Mouse (Mus musculus) liver, adult 2 months (tissue): Measurements from ENCODE around the gene Shroom3. TPM values are rescaled to one million over a fixed set of nuclear protein-coding genes. Genes with fewer than 3 reads are reported as not detected.
A peak's percentile ranks its signal among the peaks of the same experiment; 100 is the strongest.

ENCODE experiments used
- DNase-seq: peaks from one replicate; pipeline ENCODE4 v3.0.0-alpha.2; 2011; ENCODE audit warnings: low read depth, low spot score; ENCODE audit errors: extremely low read depth
- H3K27ac ChIP-seq: fragments of 200-500 bp; replicated peaks from 2 replicates; pipeline ENCODE4 v1.5.1; 2012; ENCODE audit warnings: low read depth, mild to moderate bottlenecking, control low read depth, inconsistent platforms, low read length; ENCODE audit not compliant: insufficient read depth
- H3K27me3 ChIP-seq: fragments of 200-500 bp; 2 replicates; pipeline ENCODE4 v1.6.1; 2012; ENCODE audit warnings: mild to moderate bottlenecking, moderate library complexity, low read length, inconsistent platforms; ENCODE audit not compliant: control insufficient read depth, insufficient read depth
- H3K36me3 ChIP-seq: fragments of 200-500 bp; 2 replicates; pipeline ENCODE4 v1.6.1; 2012; ENCODE audit warnings: low read length, inconsistent platforms; ENCODE audit not compliant: control insufficient read depth, insufficient read depth
- H3K4me1 ChIP-seq: fragments of 200-500 bp; 2 replicates; pipeline ENCODE4 v1.6.1; 2011; ENCODE audit warnings: low read length; ENCODE audit not compliant: control insufficient read depth, insufficient read depth
- H3K4me3 ChIP-seq: fragments of 200-500 bp; 2 replicates; pipeline ENCODE4 v1.5.1; 2011; ENCODE audit warnings: low read depth, mild to moderate bottlenecking, control low read depth, low read length, moderate library complexity; ENCODE audit not compliant: insufficient read depth
- H3K79me2 ChIP-seq: fragments of 200-500 bp; 2 replicates; pipeline ENCODE4 v1.6.1; 2012; ENCODE audit warnings: inconsistent platforms, mild to moderate bottlenecking, low read length, moderate library complexity; ENCODE audit not compliant: control insufficient read depth, insufficient read depth
- H3K9ac ChIP-seq: fragments of 200-500 bp; 2 replicates; pipeline ENCODE4 v1.6.1; 2012; ENCODE audit warnings: low read depth, mild to moderate bottlenecking, control low read depth, inconsistent platforms, low read length
- CTCF ChIP-seq: fragments of 200-500 bp; IDR thresholded peaks from 2 replicates; pipeline ENCODE4 v1.5.1; 2011; ENCODE audit warnings: low read depth, low read length, control low read depth
- POLR2A ChIP-seq: fragments of 200-500 bp; IDR thresholded peaks from 2 replicates; pipeline ENCODE4 v1.6.1; 2011; ENCODE audit warnings: low read length, control low read depth; ENCODE audit not compliant: insufficient read depth; ENCODE audit errors: extremely low read depth
- WGBS: fragments of 180-500 bp; shearing (Covaris S2); methylation state at CpG from one replicate; pipeline ENCODE4 v1.1.7; 2018; 5-methylcytosine and 5-hydroxymethylcytosine counted together
- polyA plus RNA-seq: library from polyadenylated mRNA; depleted of rRNA; stranded (reverse); fragments of >200 nt; gene quantifications from 2 replicates; pipeline ENCODE4 v1.2.3, GENCODE M21; 2012
- total RNA-seq: library from RNA; depleted of rRNA; stranded (reverse); fragments of >200 nt; gene quantifications from 2 replicates; pipeline ENCODE4 v1.2.3, GENCODE M21; 2014

Gene Shroom3
- total and polyA plus RNA-seq, 2 experiments, result 4.0 to 4.1 TPM

DNA sequence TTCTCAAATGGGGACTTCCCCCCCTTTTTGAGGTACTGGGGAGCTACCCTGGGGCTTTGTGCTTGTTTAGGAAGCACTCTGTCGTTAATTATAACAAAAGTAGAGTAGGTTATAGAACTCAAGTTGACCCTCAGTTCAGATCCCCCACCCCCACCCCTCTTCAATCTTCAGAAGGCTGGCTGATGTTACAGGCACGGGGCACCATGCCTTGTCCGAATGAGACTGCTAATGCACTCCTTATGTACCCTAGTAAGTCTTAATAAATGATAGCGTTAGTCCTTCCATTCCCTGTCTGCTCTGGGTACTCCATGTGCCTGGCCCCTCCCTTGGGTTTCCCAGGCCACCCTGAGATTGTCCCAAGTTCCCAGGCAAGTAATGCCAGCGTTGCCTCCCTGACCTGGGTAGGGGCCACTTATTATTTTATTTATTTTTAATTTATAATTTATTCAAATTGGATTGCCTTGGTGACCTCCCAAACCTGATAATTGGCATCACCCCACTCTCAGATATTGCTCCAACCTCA lies 315.3 kb downstream of the Shroom3 start:
- Histone ChIP-seq H3K36me3 (no peaks in the 10 kb centered on the region), H3K9ac (no peak overlapping the region), H3K27ac (peak overlapping the region; percentile 21; the same call in 1 of the 2 replicates), H3K79me2 (no peaks in the 10 kb centered on the region), H3K4me3 (no peak overlapping the region), H3K4me1 (no peaks in the 10 kb centered on the region), H3K27me3 (no peaks in the 10 kb centered on the region)
- WGBS, result 74% methylated on average over 5 of the region's 5 CpGs
- no peak for DNase-seq
- no peak for TF ChIP-seq CTCF
- no peak for TF ChIP-seq POLR2A

DNA sequence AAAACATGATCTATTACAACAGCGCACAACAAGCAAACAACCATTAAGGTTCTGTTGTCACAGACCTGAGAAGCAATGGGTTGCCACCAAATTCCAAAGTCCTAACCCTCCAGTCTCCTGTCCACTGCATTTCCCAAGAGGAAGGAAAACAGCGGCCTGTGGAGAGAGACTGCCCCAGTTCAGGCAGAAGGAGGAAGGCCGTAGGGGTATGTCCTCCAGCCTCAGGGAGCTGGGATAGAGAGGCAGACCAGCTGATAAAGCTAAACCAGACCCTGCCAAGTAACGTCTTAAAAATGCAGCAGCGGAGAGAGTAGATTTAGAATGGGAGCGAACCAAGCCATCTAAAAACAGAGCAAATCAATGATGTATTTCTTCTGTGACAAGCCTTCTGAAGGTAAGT lies 316.8 kb downstream of the Shroom3 start:
- TF ChIP-seq POLR2A (no peak), CTCF (no peak)
- Histone ChIP-seq H3K79me2 (no peaks in the 10 kb centered on the region), H3K27me3 (no peaks in the 10 kb centered on the region), H3K27ac (no peak overlapping the region), H3K36me3 (no peaks in the 10 kb centered on the region), H3K9ac (no peak overlapping the region), H3K4me3 (no peak overlapping the region), H3K4me1 (no peaks in the 10 kb centered on the region)
- WGBS, result 78% methylated on average over 6 of the region's 6 CpGs
- no peak for DNase-seq

DNA sequence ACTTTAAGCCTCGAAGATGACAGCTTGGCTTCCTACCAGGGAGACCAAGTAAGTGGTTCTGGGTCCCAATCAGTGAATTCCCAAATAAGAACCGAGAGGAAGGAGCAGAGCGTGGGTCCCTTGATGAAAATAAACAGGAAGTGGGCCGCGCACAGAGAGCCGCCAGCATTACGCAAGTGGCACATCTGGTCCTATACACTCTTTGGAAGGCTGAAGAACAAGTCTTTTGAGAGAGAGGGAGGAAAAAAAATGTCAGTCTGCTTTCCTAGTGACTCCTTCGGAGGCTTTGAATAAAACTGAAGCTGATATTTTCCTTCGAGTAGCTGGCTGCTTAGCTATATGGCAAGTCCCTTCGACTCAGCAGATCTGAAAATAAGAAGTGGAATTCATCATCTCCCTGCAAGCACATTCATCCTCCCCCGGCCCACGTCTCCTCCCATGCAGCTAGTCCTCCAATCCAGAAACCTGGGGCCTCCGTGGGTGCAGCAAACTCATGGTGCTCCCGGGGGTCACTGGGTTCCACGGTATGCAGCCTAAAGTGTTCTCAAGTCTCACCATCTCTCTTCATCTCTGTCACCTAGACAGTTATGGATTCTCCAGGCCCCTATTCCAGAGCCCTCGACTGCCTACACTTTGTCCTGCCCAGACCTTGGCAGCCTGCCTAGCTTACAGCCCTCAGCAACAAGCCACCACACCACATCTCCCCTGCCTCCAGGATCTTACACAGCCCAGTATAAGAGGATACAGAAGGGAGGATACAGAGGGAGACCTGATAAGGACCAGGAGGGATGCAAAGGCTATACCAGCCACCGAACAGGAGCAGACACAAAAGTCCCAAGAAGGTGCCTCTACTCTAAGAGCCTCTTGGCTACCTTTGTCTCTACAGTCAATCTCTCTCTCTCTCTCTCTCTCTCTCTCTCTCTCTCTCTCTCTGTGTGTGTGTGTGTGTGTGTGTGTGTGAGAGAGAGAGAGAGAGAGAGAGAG lies 317.8 kb downstream of the Shroom3 start:
- 61% methylated on average over 17 of the region's 17 CpGs for WGBS
- peak; percentile 24 for DNase-seq
- no peak overlapping the region for H3K9ac ChIP-seq
- no peaks in the 10 kb centered on the region for H3K36me3 ChIP-seq
- H3K79me2 ChIP-seq, result no peaks in the 10 kb centered on the region
- no peak for TF ChIP-seq POLR2A
- TF ChIP-seq CTCF, result no peak
- peak overlapping the region; percentile 59 for H3K27ac ChIP-seq
- 0 out of 2 replicates have a peak, but pooled peaks cover under 1% of the 10 kb centered on the region for H3K4me1 ChIP-seq
- H3K4me3 ChIP-seq, result no peak overlapping the region
- H3K27me3 ChIP-seq, result no peaks in the 10 kb centered on the region

DNA sequence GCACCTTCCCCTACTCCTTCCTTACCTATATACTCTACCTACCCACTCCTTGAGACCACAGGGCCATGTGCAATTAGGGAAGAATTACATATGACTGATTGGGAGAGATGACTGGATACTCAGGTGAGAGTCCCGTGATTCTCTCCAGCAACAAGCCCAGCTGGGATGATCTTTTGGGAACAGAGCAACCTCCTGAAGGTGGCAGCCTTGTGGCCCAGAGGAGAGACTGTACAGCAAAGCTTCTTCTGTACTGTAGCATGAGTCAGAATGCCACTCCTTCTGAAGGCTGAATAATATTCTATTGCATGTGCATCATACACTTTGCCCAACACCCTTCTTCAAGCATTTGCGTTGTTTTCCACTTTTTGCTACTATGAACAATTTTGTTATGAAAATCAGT lies 319.4 kb downstream of the Shroom3 start:
- no peak overlapping the region for H3K27ac ChIP-seq
- no peak overlapping the region for H3K9ac ChIP-seq
- no peaks in the 10 kb centered on the region for H3K36me3 ChIP-seq
- TF ChIP-seq POLR2A (no peak), CTCF (no peak)
- peaks cover 3% of the 10 kb centered on the region; the same call in 1 of the 2 replicates for H3K4me1 ChIP-seq
- no peak for DNase-seq
- no peaks in the 10 kb centered on the region; the same call in 1 of the 2 replicates for H3K79me2 ChIP-seq
- 97% methylated on average over 2 of the region's 2 CpGs for WGBS
- no peak overlapping the region for H3K4me3 ChIP-seq
- no peaks in the 10 kb centered on the region for H3K27me3 ChIP-seq

DNA sequence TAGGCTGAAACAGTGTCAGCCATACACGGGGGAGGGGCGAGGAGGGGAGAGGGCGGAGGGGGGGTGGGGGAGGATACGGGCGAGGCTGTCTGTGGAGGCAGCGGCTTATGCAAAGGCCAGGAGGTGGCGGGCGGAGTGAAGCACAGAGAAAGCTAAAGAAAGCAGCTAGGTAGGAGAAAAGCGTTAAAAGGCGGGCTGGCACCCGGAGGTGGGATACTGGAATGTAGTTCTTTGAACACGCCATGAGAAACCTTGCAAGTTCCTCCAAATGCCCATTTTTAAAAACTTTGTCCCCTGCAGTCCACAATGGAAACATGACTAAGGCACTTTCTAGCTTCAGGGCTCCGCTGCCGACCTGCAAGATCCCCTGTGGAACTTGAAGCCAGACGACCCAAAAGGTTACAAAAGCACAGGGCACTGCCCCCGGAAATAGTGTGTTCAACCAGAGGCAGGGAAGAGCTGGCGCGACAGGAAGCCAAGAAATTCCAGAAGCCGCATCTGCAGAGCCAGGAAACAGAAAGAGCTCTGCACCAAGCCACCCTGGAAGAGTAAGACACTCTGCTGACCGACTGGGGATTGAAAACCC lies 322.1 kb downstream of the Shroom3 start:
- Histone ChIP-seq H3K4me1 (peaks cover 11% of the 10 kb centered on the region), H3K9ac (peak overlapping the region; percentile 42), H3K27ac (peak overlapping the region; percentile 80), H3K79me2 (no peaks in the 10 kb centered on the region; the same call in 1 of the 2 replicates), H3K36me3 (no peaks in the 10 kb centered on the region), H3K4me3 (peak overlapping the region; percentile 65), H3K27me3 (no peaks in the 10 kb centered on the region)
- DNase-seq, result peak; percentile 86
- 4% methylated on average over 20 of the region's 20 CpGs for WGBS
- TF ChIP-seq CTCF, result no peak
- TF ChIP-seq POLR2A, result no peak
